Mouse (Mus musculus) olfactory bulb, adult 2 months (tissue): ENCODE measurements around the gene Rpl28.

Source experiments
- CTCF ChIP-seq: fragments of 200-500 bp; IDR thresholded peaks from 2 replicates; pipeline ENCODE4 v1.5.1; 2012; ENCODE audit warnings: low read depth, mild to moderate bottlenecking, low read length, moderate library complexity; ENCODE audit not compliant: insufficient read depth
- POLR2A ChIP-seq: fragments of 200-500 bp; IDR thresholded peaks from 2 replicates; pipeline ENCODE4 v1.6.1; 2012; ENCODE audit warnings: mild to moderate bottlenecking, low read depth, low read length, moderate library complexity; ENCODE audit not compliant: insufficient read depth

DNA sequence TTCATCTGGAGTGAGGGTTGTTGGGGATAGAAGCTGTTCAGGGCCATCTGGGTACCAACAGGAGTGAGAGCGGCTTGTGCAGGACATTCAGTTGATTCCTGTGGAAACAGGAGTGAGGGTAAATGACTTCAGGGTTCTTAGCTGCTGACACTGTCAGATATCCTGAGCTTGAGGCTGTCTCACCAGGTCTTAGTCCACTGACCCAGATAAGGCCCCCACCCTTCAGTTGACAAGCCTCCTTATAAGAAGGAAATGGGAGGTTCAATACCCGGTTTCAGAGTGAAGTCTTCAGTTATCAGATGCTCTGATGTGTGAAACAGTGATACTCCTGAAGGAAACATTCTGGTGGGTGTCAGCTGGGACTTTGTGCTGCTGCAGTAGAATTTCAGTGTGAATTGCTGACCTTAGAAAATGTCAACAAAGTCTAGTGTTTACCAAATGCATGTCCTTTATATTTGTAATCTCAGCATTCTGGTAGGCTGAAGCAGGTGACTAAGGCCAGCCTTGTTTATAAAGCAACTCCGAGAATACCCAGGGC, 2.0 kb downstream of the Rpl28 start:
- no peak for TF ChIP-seq POLR2A
- TF ChIP-seq CTCF: no peak
